Mouse (Mus musculus): ENCODE results near the gene Ehd3. TPM values are rescaled to one million over a fixed set of nuclear protein-coding genes. Genes with fewer than 3 reads are reported as not detected.

Ehd3 gene
- polyA plus RNA-seq, 1 experiment from 2014 or later = 20.9 TPM

- no peaks in the 10 kb centered on the region for H3K36me3 ChIP-seq
Observed at GRCm38 (mm10) chr17:73811566-73811965, 7.6 kb downstream of the Ehd3 start.

GRCm38 (mm10) chr17:73813031-73813660, 9.2 kb downstream of the Ehd3 start:
- Histone ChIP-seq H3K4me2 (no peak overlapping the region), H3K27ac (replicated peaks) (no peak overlapping the region), H3K4me3 (no peak overlapping the region), H3K9me3 (no peaks in the 10 kb centered on the region), H3K36me3 (no peaks in the 10 kb centered on the region), H3K27me3 (no peaks in the 10 kb centered on the region), H3K4me1 (replicated peaks) (peaks cover 21% of the 10 kb centered on the region), H3K9ac (no peak overlapping the region)
- 77% methylated on average over 8 of the region's 8 CpGs for WGBS
- ATAC-seq (ENCODE audit: low read depth) = no peak

More at GRCm38 (mm10) chr17:73811566-73811965, 7.6 kb downstream of the Ehd3 start:
- Histone ChIP-seq H3K9me3 (no peaks in the 10 kb centered on the region), H3K9ac (no peak overlapping the region), H3K4me1 (replicated peaks) (peaks cover 26% of the 10 kb centered on the region), H3K27ac (replicated peaks) (no peak overlapping the region), H3K27me3 (no peaks in the 10 kb centered on the region), H3K4me2 (no peak overlapping the region), H3K4me3 (no peak overlapping the region)
- 0 out of 2 replicates have a peak, but pooled peaks have one; percentile 44 for ATAC-seq (ENCODE audit: low read depth)
- WGBS = 68% methylated on average over 5 of the region's 5 CpGs

DNA sequence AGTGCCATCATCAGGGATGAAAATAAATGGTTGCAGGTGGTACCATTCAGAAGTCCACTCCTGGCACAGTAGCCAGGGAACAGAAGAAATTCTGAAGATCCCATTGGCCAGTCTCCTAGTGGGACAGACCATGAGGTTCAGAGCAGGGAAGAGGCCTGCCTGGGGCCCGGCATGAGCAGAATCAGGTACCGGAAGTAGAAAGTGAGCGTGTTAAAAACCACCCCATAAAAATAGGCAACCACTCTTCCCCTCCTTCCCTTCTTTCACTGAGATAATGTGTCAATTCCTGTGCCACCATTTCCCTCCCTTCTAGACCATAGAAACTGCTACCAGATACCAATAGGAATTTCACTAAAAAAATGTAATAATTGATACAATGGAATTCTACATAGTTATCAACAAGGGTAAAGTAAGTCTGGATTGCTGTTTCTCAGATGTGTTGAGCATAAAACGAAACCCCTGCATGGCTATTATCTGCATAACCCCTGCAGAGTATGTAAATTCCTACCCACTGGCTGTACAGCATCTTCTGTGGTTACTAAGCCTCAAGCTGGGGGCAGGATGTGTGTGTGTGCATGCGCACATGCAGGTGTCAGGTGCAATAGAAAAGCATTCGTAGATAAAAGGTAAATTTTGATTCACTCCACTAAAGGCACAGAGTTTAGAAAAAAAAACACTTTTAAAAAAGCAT, 10.7 kb downstream of the Ehd3 start:
- Histone ChIP-seq H3K36me3 (no peaks in the 10 kb centered on the region), H3K27ac (replicated peaks) (no peak overlapping the region), H3K4me1 (replicated peaks) (peaks cover 12% of the 10 kb centered on the region), H3K27me3 (no peaks in the 10 kb centered on the region), H3K4me2 (no peak overlapping the region), H3K9me3 (no peaks in the 10 kb centered on the region), H3K9ac (no peak overlapping the region), H3K4me3 (no peak overlapping the region)
- no peak for ATAC-seq (ENCODE audit: low read depth)
- 87% methylated on average over 6 of the region's 6 CpGs for WGBS

DNA sequence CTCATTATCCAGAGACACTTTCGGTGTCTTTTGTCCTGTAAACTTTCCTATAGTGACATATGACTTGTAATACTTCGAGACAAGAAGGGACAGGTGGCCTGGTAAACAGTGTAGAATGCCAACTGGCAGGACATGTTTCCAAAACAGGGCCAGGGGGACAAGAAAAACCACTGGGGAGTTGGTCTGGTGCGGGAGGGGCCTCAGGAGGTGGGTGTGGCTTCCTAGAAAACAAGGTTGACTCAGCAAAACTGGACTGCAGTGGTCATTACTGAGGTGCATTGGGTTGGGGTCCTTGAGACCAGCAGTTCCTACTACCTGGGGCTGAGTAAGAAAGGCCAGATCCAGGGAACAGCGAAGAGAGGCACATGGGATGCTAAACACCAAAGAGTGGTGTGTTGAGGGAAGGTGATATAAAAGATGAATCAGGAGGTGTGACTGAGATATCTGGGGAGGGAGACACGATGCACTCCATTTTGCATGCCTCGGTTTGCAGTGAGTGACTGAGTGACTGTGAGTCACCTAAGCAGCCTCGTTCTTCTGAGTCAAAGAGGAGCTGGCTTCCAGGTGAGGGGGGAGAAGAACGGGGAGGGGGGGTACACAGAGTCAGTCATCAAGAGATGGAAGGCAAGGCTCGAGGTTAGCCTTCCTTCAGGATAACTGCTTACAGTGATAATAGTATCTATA, 13.9 kb downstream of the Ehd3 start:
- Histone ChIP-seq H3K4me3 (no peak overlapping the region), H3K36me3 (no peaks in the 10 kb centered on the region), H3K4me2 (no peak overlapping the region), H3K9ac (no peak overlapping the region), H3K27ac (replicated peaks) (no peak overlapping the region), H3K27me3 (no peaks in the 10 kb centered on the region), H3K9me3 (no peaks in the 10 kb centered on the region), H3K4me1 (replicated peaks) (0 out of 2 replicates have a peak, but pooled peaks cover 6% of the 10 kb centered on the region)
- ATAC-seq (ENCODE audit: low read depth) = no peak
- 87% methylated on average over 9 of the region's 9 CpGs for whole genome bisulfite sequencing

DNA sequence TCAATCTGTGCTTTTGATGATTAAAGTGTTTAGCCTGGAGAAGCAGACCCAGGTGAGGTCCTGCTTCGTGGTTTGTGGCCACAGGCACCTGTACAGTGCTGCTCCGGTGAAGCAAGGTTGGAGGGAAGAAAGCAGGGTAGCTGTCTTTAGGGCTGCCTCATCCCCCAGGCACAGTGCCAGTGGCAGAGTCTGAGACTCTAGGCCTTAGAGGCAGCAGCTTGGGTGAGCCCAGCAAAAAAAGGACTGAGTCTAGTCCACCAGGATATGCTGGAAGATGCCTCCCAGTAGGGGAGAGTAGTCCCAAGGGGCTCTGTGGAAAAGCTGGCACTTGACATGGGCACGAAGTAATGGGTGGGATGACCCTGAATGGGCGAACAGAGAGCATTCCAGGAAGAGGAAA, 15.0 kb downstream of the Ehd3 start:
- Histone ChIP-seq H3K9me3 (no peaks in the 10 kb centered on the region), H3K4me2 (no peak overlapping the region), H3K4me3 (no peak overlapping the region), H3K27me3 (no peaks in the 10 kb centered on the region), H3K27ac (replicated peaks) (no peak overlapping the region), H3K9ac (no peak overlapping the region), H3K36me3 (no peaks in the 10 kb centered on the region), H3K4me1 (replicated peaks) (peaks cover 10% of the 10 kb centered on the region)
- 70% methylated on average over 4 of the region's 4 CpGs for WGBS
- no peak for ATAC-seq (ENCODE audit: low read depth)

DNA sequence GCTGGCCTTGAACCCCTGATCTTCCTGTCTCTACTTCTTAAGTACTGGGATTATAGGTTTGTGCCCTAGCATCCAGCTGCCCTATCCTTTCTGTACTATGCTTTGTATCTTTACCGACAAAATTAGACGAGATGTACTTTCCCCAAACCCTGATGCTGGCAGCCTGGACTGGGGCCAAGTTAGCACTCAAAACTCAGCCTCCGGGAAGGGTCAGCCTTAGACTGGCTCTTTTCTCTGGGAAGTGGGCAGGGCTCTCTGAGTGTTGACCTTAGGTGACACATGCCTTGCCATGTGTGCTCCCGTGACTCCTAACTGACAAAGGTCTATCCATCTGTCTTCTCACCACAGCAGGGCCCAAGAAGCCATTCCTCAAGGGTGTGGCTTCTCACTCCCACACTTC, 16.8 kb downstream of the Ehd3 start:
- Histone ChIP-seq H3K27ac (replicated peaks) (no peak overlapping the region), H3K4me2 (no peak overlapping the region), H3K9me3 (no peaks in the 10 kb centered on the region), H3K9ac (no peak overlapping the region), H3K4me1 (replicated peaks) (peaks cover 12% of the 10 kb centered on the region), H3K4me3 (no peak overlapping the region), H3K27me3 (no peaks in the 10 kb centered on the region), H3K36me3 (no peaks in the 10 kb centered on the region)
- no peak for ATAC-seq (ENCODE audit: low read depth)
- WGBS = 80% methylated on average over 4 of the region's 4 CpGs

DNA sequence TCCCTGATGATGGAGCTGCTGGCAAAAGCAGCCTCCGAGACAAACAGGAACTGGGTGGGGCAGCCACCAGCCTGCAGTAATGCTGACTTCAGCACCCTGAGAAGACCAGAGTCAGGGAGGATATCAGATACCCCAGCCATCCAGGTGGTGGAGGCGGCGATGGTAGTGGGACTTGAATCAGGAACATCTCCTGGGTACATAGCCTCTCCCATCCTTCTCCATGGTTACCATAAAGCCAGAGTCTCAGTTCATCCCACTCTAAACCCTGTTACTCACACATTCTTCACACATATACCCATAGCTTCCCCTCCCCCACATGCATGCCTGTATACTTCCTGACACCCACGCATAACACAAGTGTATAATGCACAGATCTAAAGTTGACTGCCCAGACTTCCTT, 18.3 kb downstream of the Ehd3 start:
- H3K9ac ChIP-seq = no peak overlapping the region
- no peak overlapping the region for H3K4me2 ChIP-seq
- H3K27ac ChIP-seq (replicated peaks) = no peak overlapping the region
- ATAC-seq (ENCODE audit: low read depth) = no peak
- no peak overlapping the region for H3K4me3 ChIP-seq
- peaks cover 12% of the 10 kb centered on the region for H3K4me1 ChIP-seq (replicated peaks)
- no peaks in the 10 kb centered on the region for H3K27me3 ChIP-seq
- H3K9me3 ChIP-seq = no peaks in the 10 kb centered on the region
- WGBS = 86% methylated on average over 4 of the region's 4 CpGs
- peaks cover 5% of the 10 kb centered on the region for H3K36me3 ChIP-seq

DNA sequence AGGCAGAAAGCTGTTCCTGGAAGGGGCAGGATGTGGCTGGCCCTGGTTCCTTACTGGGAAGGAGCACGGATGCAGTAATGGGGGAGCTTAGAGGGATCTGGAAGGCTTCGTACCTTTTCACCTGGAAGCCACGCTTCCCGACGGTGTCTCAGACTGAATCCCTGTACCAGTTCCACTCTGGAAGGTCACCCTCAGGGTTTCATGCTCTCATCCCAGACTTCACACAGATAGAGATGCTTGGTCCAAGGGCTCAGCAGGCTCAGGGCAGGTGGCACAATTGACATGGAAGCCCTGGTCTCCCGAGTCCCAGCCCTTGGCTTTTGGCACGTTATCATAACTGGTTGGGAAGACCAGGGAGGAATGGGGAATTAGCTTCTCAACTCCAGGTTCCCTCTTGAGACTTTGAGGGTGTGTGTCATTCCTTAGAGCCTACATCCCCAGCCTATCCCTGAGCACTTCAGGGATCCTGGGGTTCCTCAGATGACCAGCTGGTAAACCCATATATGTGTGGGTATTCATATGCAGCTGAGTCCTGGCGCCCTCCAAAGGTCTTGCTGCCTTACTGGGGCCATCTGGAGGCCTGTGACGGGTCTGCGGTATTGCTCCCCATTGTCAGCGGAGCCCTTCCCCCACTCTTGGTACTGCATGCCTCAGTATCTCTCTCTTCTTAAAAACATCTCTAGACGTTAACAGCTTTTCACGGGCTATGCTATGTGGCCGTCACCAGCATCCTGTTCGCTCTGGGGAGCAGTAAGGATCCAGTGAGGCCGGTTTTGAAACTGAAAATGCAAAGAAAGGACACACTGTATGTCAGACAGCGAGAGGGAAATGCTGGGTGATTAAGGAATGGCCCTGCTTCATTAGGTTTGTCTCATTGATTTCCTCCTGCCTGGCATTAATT, 19.4 kb downstream of the Ehd3 start:
- Histone ChIP-seq H3K4me2 (no peak overlapping the region), H3K27me3 (no peaks in the 10 kb centered on the region), H3K9me3 (no peaks in the 10 kb centered on the region), H3K9ac (no peak overlapping the region), H3K4me3 (no peak overlapping the region), H3K4me1 (replicated peaks) (peaks cover 12% of the 10 kb centered on the region), H3K27ac (replicated peaks) (peak overlapping the region; percentile 55; the same call in 1 of the 2 replicates), H3K36me3 (peaks cover 17% of the 10 kb centered on the region)
- 70% methylated on average over 17 of the region's 17 CpGs for WGBS
- peak; percentile 36; the same call in 1 of the 2 replicates for ATAC-seq (ENCODE audit: low read depth)

- 65% methylated on average over 6 of the region's 6 CpGs for WGBS
- Histone ChIP-seq H3K36me3 (peaks cover 23% of the 10 kb centered on the region), H3K27me3 (no peaks in the 10 kb centered on the region), H3K4me2 (no peak overlapping the region), H3K27ac (replicated peaks) (peak overlapping the region; percentile 55; the same call in 1 of the 2 replicates), H3K9ac (no peak overlapping the region), H3K4me1 (replicated peaks) (peaks cover 12% of the 10 kb centered on the region), H3K4me3 (no peak overlapping the region), H3K9me3 (no peaks in the 10 kb centered on the region)
- ATAC-seq (ENCODE audit: low read depth) = no peak
Observed at GRCm38 (mm10) chr17:73824022-73824340, 20.0 kb downstream of the Ehd3 start.

GRCm38 (mm10) chr17:73826106-73826505, 22.2 kb downstream of the Ehd3 start:
- no peak for ATAC-seq (ENCODE audit: low read depth)
- peaks cover 43% of the 10 kb centered on the region for H3K36me3 ChIP-seq
- peaks cover 12% of the 10 kb centered on the region for H3K4me1 ChIP-seq (replicated peaks)
- no peak overlapping the region for H3K4me3 ChIP-seq
- H3K27me3 ChIP-seq = no peaks in the 10 kb centered on the region
- H3K4me2 ChIP-seq = no peak overlapping the region
- WGBS = 88% methylated on average over 6 of the region's 6 CpGs
- no peak overlapping the region for H3K27ac ChIP-seq (replicated peaks)
- H3K9me3 ChIP-seq = no peaks in the 10 kb centered on the region
- no peak overlapping the region for H3K9ac ChIP-seq

GRCm38 (mm10) chr17:73827446-73827845, 23.5 kb downstream of the Ehd3 start:
- 97% methylated on average over 11 of the region's 11 CpGs for WGBS
- Histone ChIP-seq H3K4me2 (no peak overlapping the region), H3K36me3 (peaks cover 49% of the 10 kb centered on the region)

GRCm38 (mm10) chr17:73830511-73830910, 26.6 kb downstream of the Ehd3 start:
- Histone ChIP-seq H3K4me1 (replicated peaks) (no peaks in the 10 kb centered on the region), H3K27me3 (no peaks in the 10 kb centered on the region), H3K9me3 (no peaks in the 10 kb centered on the region), H3K27ac (replicated peaks) (no peak overlapping the region), H3K4me3 (no peak overlapping the region), H3K4me2 (no peak overlapping the region), H3K36me3 (peaks cover 52% of the 10 kb centered on the region), H3K9ac (no peak overlapping the region)
- 82% methylated on average over 1 of the region's 1 CpGs for WGBS
- no peak for ATAC-seq (ENCODE audit: low read depth)

More at GRCm38 (mm10) chr17:73827446-73827845, 23.5 kb downstream of the Ehd3 start:
- Histone ChIP-seq H3K9ac (no peak overlapping the region), H3K4me1 (replicated peaks) (peaks cover 12% of the 10 kb centered on the region), H3K27me3 (no peaks in the 10 kb centered on the region), H3K27ac (replicated peaks) (no peak overlapping the region), H3K9me3 (no peaks in the 10 kb centered on the region), H3K4me3 (no peak overlapping the region)
- no peak for ATAC-seq (ENCODE audit: low read depth)

Data from neural tube, embryonic 13.5 days (tissue).